Mouse (Mus musculus): ENCODE results near the gene Tubb4a. TPM values are rescaled to one million over a fixed set of nuclear protein-coding genes. Genes with fewer than 3 reads are reported as not detected.

Tubb4a gene
- total and polyA plus RNA-seq, 3 experiments = 0.89 to 2.1 TPM; not detected in 1

DNA sequence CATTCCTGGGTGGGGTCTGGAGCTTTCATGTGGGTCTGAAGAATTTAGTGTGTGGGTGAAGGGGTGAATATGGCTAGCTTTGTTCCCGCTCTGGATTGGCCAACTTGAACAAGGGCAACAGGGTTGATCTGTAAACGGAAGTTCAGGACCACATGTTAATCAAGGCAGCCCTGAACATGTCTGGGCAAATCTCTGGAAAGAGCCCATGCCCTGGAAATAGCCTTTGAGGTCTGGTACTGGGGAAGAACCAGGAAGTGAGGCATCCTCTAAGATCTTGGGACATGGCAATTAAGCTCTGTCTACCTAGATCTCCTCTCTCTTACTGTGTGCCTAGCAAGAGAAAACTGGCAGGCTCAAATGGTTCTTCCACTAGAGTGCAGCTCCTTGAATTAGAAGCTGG, 34.3 kb upstream of the Tubb4a start (continued):
- TF ChIP-seq MAFK (IDR thresholded peaks at IDR 0.05; ENCODE audit: insufficient replicate concordance, low read length) (no peak), RAD21 (IDR thresholded peaks at IDR 0.05; ENCODE audit: low read depth, low read length) (no peak; the same call in none of the 2 replicates), GABPA (IDR thresholded peaks at IDR 0.05; ENCODE audit: insufficient replicate concordance, low read depth, low read length) (no peak), POLR2AphosphoS2 (IDR thresholded peaks at IDR 0.05; ENCODE audit: low read depth, low read length) (no peak), IRF4 (IDR thresholded peaks at IDR 0.05; ENCODE audit: low read depth, low read length) (peak; percentile 83), UBTF (IDR thresholded peaks at IDR 0.05; ENCODE audit: low read depth, low read length) (no peak), MEF2A (IDR thresholded peaks at IDR 0.05; ENCODE audit: borderline replicate concordance, low read depth, low read length) (peak; percentile 97)

DNA sequence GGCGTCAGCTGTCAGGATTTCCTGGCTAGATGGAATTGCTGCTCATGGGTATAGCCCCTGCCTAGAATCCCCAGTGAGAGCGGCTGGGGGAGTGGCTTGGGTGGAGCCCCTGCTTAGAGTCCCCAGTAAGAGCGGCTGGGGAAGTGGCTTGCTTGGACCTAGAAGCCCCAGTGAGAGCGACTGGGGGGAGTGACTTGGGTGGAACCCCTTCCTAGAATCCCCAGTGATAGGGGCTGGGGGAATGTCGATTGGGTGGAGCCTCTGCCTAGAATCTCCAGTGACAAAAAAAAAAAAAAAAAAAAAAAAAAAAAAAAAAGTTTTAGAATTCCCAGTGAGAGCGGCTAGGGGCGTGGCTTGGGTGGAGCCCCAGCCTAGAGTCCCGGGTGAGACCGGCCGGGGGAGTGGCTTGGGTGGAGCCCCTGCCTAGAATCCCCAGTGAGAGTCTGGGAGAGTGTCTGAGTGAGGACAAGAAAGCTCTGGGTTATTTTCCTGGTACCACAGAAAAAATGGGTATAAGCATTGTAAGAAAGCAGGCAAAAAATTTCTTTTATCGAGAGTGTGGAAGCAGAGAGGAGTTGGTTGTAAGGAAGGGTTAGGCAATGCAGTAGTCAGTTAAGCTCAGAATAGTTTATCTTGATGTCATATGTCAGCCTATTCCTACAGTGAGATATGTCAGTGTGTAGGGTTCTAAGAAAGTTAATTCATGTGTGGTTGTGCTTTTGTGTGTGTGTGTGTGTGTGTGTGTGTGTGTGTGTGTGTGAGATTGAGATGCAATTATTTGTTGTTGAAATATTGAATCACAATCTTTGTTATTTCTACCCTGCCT, 31.2 kb upstream of the Tubb4a start:
- dilution Hi-C loops (cut with MboI; ENCODE audit: extremely low pct_ligation_motif_present, extremely low pct_unique_long_range_greater_than_20kb, low sequenced_read_pairs) (no loop called here), in situ Hi-C loops (cut with MboI; ENCODE audit: low pct_ligation_motif_present, low pct_unique_long_range_greater_than_20kb, low sequenced_read_pairs) (no loop called here)
- peak overlapping the region in 2 of 3 experiments; percentile 10 to 27 for H3K4me3 ChIP-seq (replicated peaks in 1 of 3; ENCODE audit: low read depth in 2 of 3, low read length in 2 of 3, poor library complexity in 1 of 3)
- no peak for TF ChIP-seq JUND (conservative IDR thresholded peaks at IDR 0.05; ENCODE audit: low read depth, low read length)
- no peak for TF ChIP-seq RCOR1 (conservative IDR thresholded peaks at IDR 0.05; ENCODE audit: low read depth, low read length)
- no peak for TF ChIP-seq TCF12 (IDR thresholded peaks at IDR 0.05; ENCODE audit: low read depth, low read length)
- no peak for TF ChIP-seq ETS1 (conservative IDR thresholded peaks at IDR 0.05; ENCODE audit: low read depth, low read length)
- TF ChIP-seq ZMIZ1 (IDR thresholded peaks at IDR 0.05; ENCODE audit: low read depth, low read length) = no peak
- TF ChIP-seq POLR2A (IDR thresholded peaks at IDR 0.05; ENCODE audit: low read depth, low read length) = peak; percentile 42; the same call in 1 of the 2 replicates
- peak; percentile 96 for TF ChIP-seq ZNF384 (IDR thresholded peaks at IDR 0.05; ENCODE audit: low read depth, low read length)
- no peak for TF ChIP-seq HCFC1 (IDR thresholded peaks at IDR 0.05; ENCODE audit: low read depth, low read length)
- no peak for TF ChIP-seq E2F4 (IDR thresholded peaks at IDR 0.05; ENCODE audit: insufficient replicate concordance, low read depth, low read length)
- no peak for TF ChIP-seq KAT2A (IDR thresholded peaks at IDR 0.05; ENCODE audit: insufficient replicate concordance, low read length)
- no peak for TF ChIP-seq UBTF (IDR thresholded peaks at IDR 0.05; ENCODE audit: low read depth, low read length)
- TF ChIP-seq SMC3 (IDR thresholded peaks at IDR 0.05; ENCODE audit: low read depth, low read length) = no peak
- TF ChIP-seq CTCF (conservative IDR thresholded peaks at IDR 0.05 in 1 of 2, IDR thresholded peaks at IDR 0.05 in 1 of 2; ENCODE audit: low read depth in 2 of 2, low read length in 2 of 2) = no peak
- TF ChIP-seq BHLHE40 (IDR thresholded peaks at IDR 0.05; ENCODE audit: low read depth, low read length) = no peak
- TF ChIP-seq CHD1 (IDR thresholded peaks at IDR 0.05; ENCODE audit: low read depth, low read length) = 0 out of 2 replicates have a peak, but pooled peaks have one; percentile 35
- 0 out of 2 replicates have a peak, but pooled peaks have one; percentile 43 for TF ChIP-seq TBP (conservative IDR thresholded peaks at IDR 0.05; ENCODE audit: low read depth, low read length)
- H3K27ac ChIP-seq (ENCODE audit: insufficient read depth, low read depth) = peak overlapping the region; percentile 89
- peak; percentile 76 for DNase-seq (ENCODE audit: extremely low read depth)
- peak overlapping the region; percentile 74 for H3K4me2 ChIP-seq (ENCODE audit: insufficient read depth, low read depth, poor library complexity, severe bottlenecking)
- no peaks in the 10 kb centered on the region for H3K9me3 ChIP-seq (replicated peaks; ENCODE audit: low read length)
- peaks cover 0 to 13% of the 10 kb centered on the region in 2 experiments for H3K36me3 ChIP-seq (replicated peaks in 1 of 2; ENCODE audit: control insufficient read depth in 1 of 2, insufficient read depth in 1 of 2, low read length in 1 of 2)
- H3K27me3 ChIP-seq (replicated peaks) = no peaks in the 10 kb centered on the region
- peaks cover 39% of the 10 kb centered on the region for H3K79me2 ChIP-seq (replicated peaks; ENCODE audit: control insufficient read depth, extremely low read depth, insufficient read depth, poor library complexity, severe bottlenecking)
- peaks cover 36 to 78% of the 10 kb centered on the region in 2 experiments for H3K4me1 ChIP-seq (ENCODE audit: control insufficient read depth in 1 of 2, insufficient read depth in 2 of 2)
- peak overlapping the region; percentile 93 for H3K9ac ChIP-seq (ENCODE audit: insufficient read depth, low read depth)

Data from CH12.LX (cell line).